Mouse (Mus musculus): ENCODE results near the gene Fnd3c2. TPM values are rescaled to one million over a fixed set of nuclear protein-coding genes. Genes with fewer than 3 reads are reported as not detected.

The Fnd3c2 gene
- total RNA-seq (2023): not detected

GRCm38 (mm10) chrX:106255276-106255675 is at the start of gene Fnd3c2:
Gene Fnd3c2 (minus strand): TSS chrX:106255376.

GRCm38 (mm10) chrX:106221058-106221457 is 34.1 kb downstream of the Fnd3c2 start, which contains the start of gene Taf9b:
Gene Taf9b (minus strand): TSS chrX:106221158.

GRCm38 (mm10) chrX:106186713-106187649 is 68.2 kb downstream of the Fnd3c2 start, which contains the start of gene Pgk1:
Gene Pgk1 (plus strand): TSS chrX:106187100.

Other genes starting within 250 kb of the Fnd3c2 start
- gene Magt1, start 243.5 kb downstream of the Fnd3c2 start, total RNA-seq (2023): 10 to 100 TPM; 38.2 to 38.9 TPM
- gene Cox7b, start 239.7 kb downstream of the Fnd3c2 start, total RNA-seq (2023): 100 to 1,000 TPM; 123 to 128 TPM
- 10 to 100 TPM; 24.2 to 33.9 TPM for gene Atp7a, start 228.1 kb downstream of the Fnd3c2 start, total RNA-seq (2023)
- 100 to 1,000 TPM; 106 to 119 TPM for gene Tlr13, start 112.2 kb downstream of the Fnd3c2 start, total RNA-seq (2023)
- gene Pgk1, start 68.3 kb downstream of the Fnd3c2 start, total RNA-seq (2023): 100 to 1,000 TPM; 281 to 291 TPM
- 1 to 10 TPM; 1.8 to 2.1 TPM for gene Taf9b, start 34.2 kb downstream of the Fnd3c2 start, total RNA-seq (2023)
- gene Fndc3c1, start 230.0 kb upstream of the Fnd3c2 start, total RNA-seq (2023): not detected

Measured in neutrophil, adult 83 days (primary cell).